Mouse (Mus musculus) layer of hippocampus, adult 8-10 months (tissue): ENCODE results near the gene R3hdm2. TPM values are rescaled to one million over a fixed set of nuclear protein-coding genes. Genes with fewer than 3 reads are reported as not detected.

ENCODE experiments used
- DNase-seq, 2 experiments: peaks; one replicate each; pipeline ENCODE4 v3.0.0; 2022; ENCODE audit warnings: low spot score in 2 of 2
- total RNA-seq, 4 experiments: library from RNA; stranded (reverse); gene quantifications; 2 replicates each; pipeline ENCODE4 v1.2.4; 2022

The R3hdm2 gene
- total RNA-seq, 4 experiments from 2014 or later: 159 to 182 (median 176) TPM

DNA sequence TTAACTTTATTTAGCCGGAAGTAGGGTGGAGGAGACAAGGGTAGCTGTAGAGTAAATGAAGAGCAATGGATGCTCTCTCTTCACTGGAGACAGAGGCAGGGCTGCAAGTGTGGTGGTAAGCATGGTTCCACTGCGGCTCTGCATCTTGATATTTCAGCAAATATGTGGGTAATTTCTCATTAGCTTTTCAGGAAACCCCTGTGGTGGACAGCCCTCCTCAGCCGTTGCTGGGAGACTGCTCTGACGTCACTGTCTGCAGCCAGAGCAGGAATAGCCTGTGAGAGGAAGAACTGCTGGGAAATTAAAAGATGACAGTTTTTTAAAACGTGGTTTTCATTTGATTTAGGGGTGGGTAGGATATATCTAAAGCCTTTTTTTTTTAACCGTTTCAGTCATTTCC is 41.9 kb downstream of the R3hdm2 start:
- peak; percentile 33 to 34 for DNase-seq

DNA sequence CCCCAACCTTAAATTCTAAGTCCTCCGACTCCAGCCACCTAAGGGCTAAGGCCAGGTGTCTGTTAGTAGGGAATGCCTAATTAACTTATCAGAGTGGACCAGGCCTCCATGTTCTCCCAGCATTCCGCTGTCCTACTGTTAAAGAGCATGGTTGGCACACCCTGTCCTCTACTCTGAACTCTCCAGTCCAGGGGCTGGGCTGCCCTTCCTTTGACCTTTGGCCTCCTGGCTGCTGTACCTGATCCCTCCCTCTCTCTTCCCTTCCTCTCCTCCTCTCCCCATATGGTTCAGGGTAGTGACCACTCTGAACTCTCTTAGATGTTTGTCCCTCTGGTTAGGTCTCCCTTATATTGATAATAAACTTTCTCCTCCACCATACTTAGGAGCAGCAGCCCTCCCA is 45.7 kb downstream of the R3hdm2 start:
- DNase-seq: no peak

- DNase-seq: no peak
These were observed 46.5 kb downstream of the R3hdm2 start for GRCm38 (mm10) chr10:127426670-127427069.

GRCm38 (mm10) chr10:127427107-127427506 is 47.0 kb downstream of the R3hdm2 start:
- DNase-seq: no peak

- no peak for DNase-seq
These were observed 47.9 kb downstream of the R3hdm2 start for GRCm38 (mm10) chr10:127427987-127428386.

DNA sequence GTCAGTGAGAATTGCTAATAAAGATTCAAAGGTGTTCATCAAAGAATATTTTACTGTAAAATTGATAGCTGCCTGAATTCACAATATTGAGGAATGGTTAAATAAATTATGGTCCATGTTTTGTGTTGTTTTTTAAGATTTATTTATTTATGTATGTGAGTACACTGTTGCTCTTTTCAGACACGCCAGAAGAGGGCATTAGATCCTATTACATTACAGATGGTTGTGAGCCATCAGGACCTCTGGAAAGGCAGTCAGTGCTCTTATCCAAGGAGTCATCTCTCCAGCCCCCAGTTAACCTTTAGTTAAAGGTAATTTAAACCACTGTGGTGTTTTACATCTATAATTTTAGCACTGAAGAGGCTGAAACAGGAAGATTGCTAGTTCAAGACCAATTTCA is 49.4 kb downstream of the R3hdm2 start:
- no peak for DNase-seq

- DNase-seq: no peak
These were observed 52.3 kb downstream of the R3hdm2 start for GRCm38 (mm10) chr10:127432466-127432865.

DNA sequence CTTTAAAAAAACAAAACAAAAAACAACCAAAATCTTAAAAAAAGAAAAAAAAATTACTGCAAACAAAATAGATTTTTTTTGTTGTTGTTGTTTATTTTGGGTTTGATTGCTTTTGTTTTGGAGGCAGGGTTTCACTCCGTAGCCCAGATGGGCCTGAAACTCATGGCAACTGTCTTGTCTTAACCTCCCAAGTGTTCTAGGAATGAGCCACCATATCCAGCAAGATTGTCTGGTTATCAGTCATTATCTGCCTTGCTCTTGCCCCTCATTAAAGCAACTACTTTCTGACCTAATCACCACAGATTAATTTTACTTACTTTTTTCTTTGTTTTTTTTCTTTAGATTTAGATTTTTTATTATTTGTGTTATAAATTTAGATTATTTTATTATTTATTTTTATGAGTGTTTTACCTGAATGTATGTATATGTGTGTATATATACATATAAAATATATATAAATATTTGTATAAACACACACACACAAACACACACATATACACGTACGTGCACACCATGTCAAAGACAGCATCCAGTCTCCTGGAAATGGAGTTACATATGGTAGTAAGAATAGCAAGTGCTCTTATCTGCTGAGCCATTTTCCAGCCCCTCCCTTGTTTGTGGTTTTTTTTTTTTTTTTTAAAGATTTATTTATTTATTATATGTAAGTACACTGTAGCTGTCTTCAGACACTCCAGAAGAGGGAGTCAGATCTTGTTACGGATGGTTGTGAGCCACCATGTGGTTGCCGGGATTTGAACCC is 57.4 kb downstream of the R3hdm2 start:
- no peak for DNase-seq

DNA sequence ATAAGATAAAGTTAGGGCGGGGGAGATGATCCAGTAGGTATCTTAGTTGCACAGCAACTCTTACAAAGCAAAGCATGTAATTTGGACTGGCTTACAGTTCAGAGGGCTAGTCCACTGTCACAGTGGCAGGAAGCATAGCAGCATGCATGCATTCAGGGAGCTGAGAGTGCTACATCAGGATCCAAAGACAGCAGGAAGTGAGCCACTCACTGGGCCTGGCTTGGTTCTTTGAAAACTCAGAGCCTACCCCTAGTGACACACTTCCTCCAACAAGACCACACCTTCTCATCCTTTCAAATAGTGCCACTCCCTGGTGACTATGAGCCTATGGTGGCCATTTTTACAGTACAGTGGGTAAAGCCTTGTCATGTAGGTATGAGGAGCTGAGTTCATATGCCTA is 73.6 kb downstream of the R3hdm2 start:
- DNase-seq: no peak

GRCm38 (mm10) chr10:127462411-127463096 is 82.4 kb downstream of the R3hdm2 start:
- DNase-seq: peak; percentile 31 to 37

- DNase-seq: no peak
These were observed 91.3 kb downstream of the R3hdm2 start for GRCm38 (mm10) chr10:127471281-127471988.

- no peak for DNase-seq
These were observed 92.6 kb downstream of the R3hdm2 start for GRCm38 (mm10) chr10:127472722-127473121.

DNA sequence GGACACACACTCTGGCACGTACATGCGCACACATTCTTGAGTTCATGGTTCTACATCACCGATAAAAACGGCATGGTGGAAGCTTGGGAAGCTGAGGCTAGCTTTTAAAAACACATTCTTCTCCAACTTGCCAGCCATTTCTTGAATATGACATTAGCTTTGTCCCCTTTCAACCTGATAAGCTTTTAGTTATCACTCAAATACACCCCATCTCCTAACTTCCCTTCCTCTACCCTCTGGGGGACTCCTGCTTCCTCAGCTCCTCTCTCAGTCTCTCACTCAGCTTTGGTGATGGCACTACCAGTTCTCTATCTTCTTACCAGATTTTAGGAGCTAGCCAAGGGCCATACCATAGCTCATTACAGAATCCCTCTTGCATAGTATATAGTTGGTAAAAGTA is 95.0 kb downstream of the R3hdm2 start:
- DNase-seq: no peak

GRCm38 (mm10) chr10:127476541-127476940 is 96.4 kb downstream of the R3hdm2 start:
- DNase-seq: no peak

DNA sequence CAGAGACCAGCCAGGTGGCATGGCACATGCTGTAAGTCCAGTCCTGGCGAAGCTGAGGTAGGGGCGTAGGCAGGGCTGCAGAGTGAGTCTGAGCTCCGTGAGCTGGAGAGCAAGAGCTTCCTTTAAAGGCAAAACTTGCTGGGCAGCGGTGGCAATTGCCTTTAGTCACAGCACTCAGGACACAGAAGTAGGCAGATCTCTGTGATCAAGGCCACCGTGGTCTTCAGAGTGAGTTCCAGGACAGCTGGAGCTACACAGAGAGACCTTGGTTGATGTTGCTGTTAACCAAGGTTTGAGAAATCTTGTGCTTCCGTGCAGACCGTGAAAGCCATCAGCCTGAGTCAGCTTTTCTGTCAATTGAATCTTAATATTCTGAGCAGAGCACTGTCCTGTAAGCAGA is 97.2 kb downstream of the R3hdm2 start:
- DNase-seq: no peak

DNA sequence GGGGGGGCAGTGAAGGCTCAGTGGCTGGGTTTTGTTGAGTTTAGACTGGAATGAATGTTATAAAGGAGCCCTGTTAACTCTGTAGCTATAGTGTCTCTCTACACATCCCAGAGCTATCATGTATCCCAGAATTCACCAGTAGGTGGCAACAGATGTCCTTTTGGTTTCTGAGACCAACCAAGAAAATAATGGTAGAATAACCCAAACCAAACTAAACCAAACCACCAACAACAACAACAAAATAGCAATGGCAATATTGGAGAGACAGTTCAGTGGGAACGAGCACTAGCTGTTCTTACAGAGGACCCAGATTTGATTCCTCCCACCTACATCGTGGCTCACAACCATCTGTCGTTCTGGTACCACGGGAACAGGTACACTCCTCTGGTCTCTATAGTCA is 99.0 kb downstream of the R3hdm2 start:
- DNase-seq: no peak

DNA sequence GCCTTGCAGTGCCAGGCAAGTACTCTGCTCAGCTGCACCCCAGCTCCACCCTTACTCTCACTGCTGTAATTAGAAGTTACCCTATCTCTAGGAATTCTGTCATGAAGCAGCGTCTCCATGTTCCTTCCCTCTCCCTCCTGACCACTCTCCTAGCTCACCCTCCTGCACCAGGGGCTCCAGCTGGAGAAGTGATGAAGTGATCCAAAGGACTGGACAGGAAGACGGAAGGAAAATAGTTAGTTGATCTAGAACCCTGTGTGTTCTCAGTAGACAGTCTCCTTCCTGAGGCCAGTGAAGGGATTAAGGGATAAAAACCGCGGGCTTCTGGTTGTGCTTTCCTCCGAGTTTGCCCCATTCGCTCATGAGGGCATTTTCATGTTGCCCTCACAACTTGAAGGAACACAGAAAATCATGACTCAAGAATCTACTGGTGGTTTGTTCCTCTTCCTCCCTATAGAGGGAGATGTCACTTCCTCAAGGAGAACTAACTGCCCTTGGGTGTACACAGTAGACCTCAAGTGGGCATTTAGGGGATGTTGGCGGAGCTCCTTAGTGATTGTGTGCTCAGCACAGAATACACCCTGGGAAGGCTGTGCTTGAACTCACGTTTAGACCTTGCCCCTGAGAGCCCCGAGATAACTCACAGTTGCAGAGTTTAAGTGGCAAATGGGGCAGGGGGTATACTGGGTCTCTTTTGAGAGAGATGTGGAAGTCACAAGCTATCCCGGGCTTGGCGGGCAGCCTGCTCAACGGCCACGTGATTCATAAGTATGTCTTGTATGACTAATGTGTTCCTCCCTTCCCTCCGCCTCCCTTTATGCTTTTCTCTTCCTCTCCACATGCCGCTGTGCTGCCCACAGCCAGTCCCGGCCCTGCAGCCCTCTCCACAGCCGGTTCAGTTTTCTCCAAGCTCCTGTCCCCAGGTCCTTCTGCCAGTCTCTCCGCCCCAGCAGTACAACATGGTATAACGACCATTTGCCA is 101.0 kb downstream of the R3hdm2 start:
- DNase-seq: peak; percentile 66 to 68

DNA sequence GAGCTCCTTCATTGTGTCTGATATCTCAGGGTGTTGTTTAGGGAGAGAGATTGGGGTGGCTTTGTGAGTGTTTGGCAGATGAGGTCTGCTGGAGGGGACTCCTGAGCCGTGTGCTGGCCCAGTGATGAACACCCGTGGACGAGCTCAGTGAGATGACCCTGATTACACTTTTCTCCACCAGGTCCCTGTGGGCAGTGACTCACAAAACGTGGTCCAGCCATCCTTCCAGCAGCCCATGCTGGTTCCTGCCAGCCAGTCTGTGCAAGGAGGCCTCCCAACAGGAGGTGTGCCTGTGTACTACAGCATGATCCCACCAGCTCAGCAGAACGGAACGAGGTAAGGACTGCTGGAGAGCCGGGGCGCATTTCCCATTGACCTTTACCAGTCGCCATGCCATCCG is 105.1 kb downstream of the R3hdm2 start:
- no peak for DNase-seq

GRCm38 (mm10) chr10:127488856-127489255 is 108.7 kb downstream of the R3hdm2 start:
- no peak for DNase-seq

GRCm38 (mm10) chr10:127490160-127491127 is 110.3 kb downstream of the R3hdm2 start:
- DNase-seq: no peak
